Mouse (Mus musculus) spleen, adult 2 months (tissue): ENCODE results near the gene Treml4.

Experiments
- CTCF ChIP-seq: fragments of 200-500 bp; IDR thresholded peaks from 2 replicates; pipeline ENCODE4 v1.5.1; 2011; ENCODE audit warnings: mild to moderate bottlenecking, inconsistent platforms; ENCODE audit not compliant: insufficient read depth, insufficient read length, insufficient replicate concordance; ENCODE audit errors: extremely low read depth
- POLR2A ChIP-seq: fragments of 200-500 bp; IDR thresholded peaks from 2 replicates; pipeline ENCODE4 v1.6.1; 2011; ENCODE audit warnings: low read depth, low read length, inconsistent platforms

DNA sequence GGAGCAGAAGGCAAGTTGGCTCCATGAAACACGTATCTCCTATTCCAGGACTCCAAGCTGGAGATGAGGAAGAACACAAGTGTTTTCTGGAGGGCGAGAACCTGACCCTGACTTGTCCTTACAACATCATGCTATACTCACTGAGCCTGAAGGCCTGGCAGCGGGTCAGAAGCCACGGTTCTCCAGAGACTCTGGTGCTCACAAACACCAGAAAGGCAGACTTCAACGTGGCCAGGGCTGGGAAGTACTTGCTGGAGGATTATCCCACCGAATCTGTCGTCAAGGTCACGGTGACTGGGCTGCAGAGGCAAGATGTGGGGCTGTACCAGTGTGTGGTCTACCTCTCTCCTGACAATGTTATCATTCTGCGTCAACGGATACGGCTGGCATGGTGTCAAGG lies 14.6 kb upstream of the Treml4 start:
- no peak for TF ChIP-seq CTCF
- no peak for TF ChIP-seq POLR2A
